Mouse (Mus musculus): Measurements from ENCODE around the gene Ambra1. TPM values are rescaled to one million over a fixed set of nuclear protein-coding genes. Genes with fewer than 3 reads are reported as not detected.
A peak's percentile ranks its signal among the peaks of the same experiment; 100 is the strongest.

The Ambra1 gene
- polyA plus RNA-seq, 1 experiment from 2014 or later, result 23.6 TPM

DNA sequence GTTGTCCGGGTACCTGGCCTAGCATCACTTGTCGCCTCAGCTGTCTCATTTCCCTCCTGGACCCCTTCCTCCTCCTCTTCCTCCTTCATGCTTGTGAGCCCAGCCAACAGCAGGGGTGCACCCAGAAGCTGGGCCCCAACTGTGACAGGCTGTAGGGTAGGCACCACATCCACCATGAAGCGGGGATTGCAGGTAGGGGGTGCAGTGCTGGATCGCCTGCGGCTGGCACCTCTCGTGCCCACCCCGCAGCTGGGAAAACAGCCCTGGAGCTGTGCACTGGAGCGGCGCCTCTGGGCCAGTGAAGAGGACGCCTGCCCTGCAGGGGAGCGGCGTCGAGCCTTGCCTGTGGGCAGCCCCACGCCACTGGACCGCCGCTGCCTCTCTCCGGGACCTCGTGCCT lies 215.5 kb downstream of the Ambra1 start, which contains the start of gene Gm9821:
Gene Gm9821, plus strand, starts transcription at position 221 of the 400 bp plus-strand sequence.
- no peaks in the 10 kb centered on the region for H3K36me3 ChIP-seq (ENCODE audit: control insufficient read depth, insufficient read depth, low read length)
- H3K9me3 ChIP-seq (ENCODE audit: control insufficient read depth, low read length), result no peaks in the 10 kb centered on the region
- H3K27me3 ChIP-seq (ENCODE audit: control insufficient read depth, insufficient read depth, low read length), result no peaks in the 10 kb centered on the region
- no peak within 1 kb of the TSS for H3K4me3 ChIP-seq (ENCODE audit: low read depth, low read length)
- H3K9ac ChIP-seq (replicated peaks; ENCODE audit: low read depth, low read length), result no peak within 1 kb of the TSS
- no peak for ATAC-seq (ENCODE audit: low read depth)
- WGBS, result 86% methylated on average over 16 of the region's 18 CpGs
- peaks cover 21% of the 10 kb centered on the region for H3K4me1 ChIP-seq (ENCODE audit: control insufficient read depth, insufficient read depth, low read length)
- no peak within 1 kb of the TSS for H3K4me2 ChIP-seq (ENCODE audit: low read depth, low read length)
- no peak within 1 kb of the TSS for H3K27ac ChIP-seq (ENCODE audit: low read depth, low read length)

DNA sequence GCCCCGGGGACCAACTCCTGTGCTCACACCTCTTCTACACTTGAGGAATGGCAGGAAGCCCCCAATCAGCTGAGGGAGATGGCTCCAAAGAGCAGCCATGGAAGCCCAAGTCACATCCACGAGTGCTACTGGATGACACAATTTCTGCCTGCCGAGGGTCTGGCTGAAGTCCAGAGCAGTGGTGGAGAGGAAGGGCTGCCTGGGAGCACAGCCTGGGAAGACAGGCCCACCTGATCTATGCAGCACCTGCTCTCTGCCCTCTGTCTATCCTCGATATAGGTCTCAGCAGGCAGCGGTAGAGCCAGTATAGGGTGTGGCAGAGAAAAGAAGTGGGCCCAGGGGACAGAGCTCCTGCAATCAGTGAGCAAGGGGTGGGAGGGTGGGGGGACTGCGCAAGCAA lies 216.9 kb downstream of the Ambra1 start:
- Histone ChIP-seq H3K4me2 (ENCODE audit: low read depth, low read length) (no peak overlapping the region), H3K27ac (ENCODE audit: low read depth, low read length) (no peak overlapping the region), H3K9ac (replicated peaks; ENCODE audit: low read depth, low read length) (no peak overlapping the region; the same call in 1 of the 2 replicates), H3K36me3 (ENCODE audit: control insufficient read depth, insufficient read depth, low read length) (no peaks in the 10 kb centered on the region), H3K4me1 (ENCODE audit: control insufficient read depth, insufficient read depth, low read length) (peaks cover 25% of the 10 kb centered on the region), H3K4me3 (ENCODE audit: low read depth, low read length) (no peak overlapping the region), H3K27me3 (ENCODE audit: control insufficient read depth, insufficient read depth, low read length) (no peaks in the 10 kb centered on the region), H3K9me3 (ENCODE audit: control insufficient read depth, low read length) (no peaks in the 10 kb centered on the region)
- ATAC-seq (ENCODE audit: low read depth), result no peak
- WGBS, result 54% methylated on average over 6 of the region's 6 CpGs

DNA sequence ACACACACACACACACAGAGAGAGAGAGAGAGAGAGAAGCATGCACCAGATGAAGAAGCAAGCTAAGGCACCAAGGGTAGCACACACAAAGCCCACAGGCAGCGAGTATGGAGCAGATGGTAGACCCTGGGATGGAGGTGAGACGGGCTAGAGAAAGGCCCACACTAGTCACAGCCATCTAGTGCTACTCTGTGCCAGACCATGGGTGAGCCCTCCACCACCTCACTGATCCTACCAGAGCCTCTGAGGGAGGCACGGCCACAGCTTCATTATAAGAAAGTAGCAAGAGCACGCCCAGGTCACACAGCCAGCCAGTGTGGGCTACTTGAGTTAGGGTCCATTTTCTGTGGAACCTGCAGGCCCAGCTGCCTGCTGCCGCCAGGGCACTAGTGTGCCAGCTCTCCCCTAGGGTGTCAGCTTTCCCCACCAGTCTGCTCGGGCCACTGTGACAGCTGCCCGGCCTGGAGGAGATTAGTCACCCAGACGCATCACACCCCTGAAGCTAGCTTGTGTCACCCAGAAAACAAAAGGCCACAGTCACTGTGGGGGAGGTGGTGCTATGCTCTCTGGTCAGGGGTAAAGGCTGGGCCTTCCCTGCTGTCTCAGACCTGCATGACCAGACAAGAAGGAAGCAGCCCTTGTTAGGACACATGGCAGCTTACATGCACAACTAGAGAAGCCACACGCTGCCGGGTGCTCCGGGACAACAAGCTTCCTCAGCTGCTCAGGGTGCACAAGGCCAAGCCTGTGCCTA lies 217.6 kb downstream of the Ambra1 start:
- 53% methylated on average over 11 of the region's 11 CpGs for WGBS
- Histone ChIP-seq H3K4me2 (ENCODE audit: low read depth, low read length) (no peak overlapping the region), H3K9ac (replicated peaks; ENCODE audit: low read depth, low read length) (0 out of 2 replicates have a peak overlapping the region, but pooled peaks have one; percentile 16), H3K36me3 (ENCODE audit: control insufficient read depth, insufficient read depth, low read length) (no peaks in the 10 kb centered on the region), H3K27me3 (ENCODE audit: control insufficient read depth, insufficient read depth, low read length) (no peaks in the 10 kb centered on the region), H3K4me1 (ENCODE audit: control insufficient read depth, insufficient read depth, low read length) (peaks cover 25% of the 10 kb centered on the region), H3K27ac (ENCODE audit: low read depth, low read length) (0 out of 2 replicates have a peak overlapping the region, but pooled peaks have one; percentile 22), H3K9me3 (ENCODE audit: control insufficient read depth, low read length) (no peaks in the 10 kb centered on the region), H3K4me3 (ENCODE audit: low read depth, low read length) (no peak overlapping the region)
- ATAC-seq (ENCODE audit: low read depth), result no peak

DNA sequence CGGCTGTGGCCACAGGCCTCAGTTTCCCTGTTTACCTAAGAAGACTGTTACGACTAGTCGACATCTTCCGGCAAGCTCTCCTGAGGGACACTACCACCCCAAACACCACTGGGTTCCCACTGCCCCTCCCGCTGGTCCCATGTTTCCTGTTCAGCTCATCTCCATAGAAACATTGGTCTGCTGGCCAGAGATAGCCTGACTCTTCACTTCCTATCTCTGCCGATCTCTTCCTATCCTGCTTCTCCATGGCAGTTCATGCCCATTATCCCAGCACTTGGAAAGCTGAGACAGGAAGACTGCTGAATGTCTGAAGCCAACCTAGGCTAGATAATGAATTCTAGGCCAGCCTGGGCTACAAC lies 218.2 kb downstream of the Ambra1 start:
- WGBS, result 86% methylated on average over 6 of the region's 6 CpGs
- Histone ChIP-seq H3K4me3 (ENCODE audit: low read depth, low read length) (no peak overlapping the region), H3K4me1 (ENCODE audit: control insufficient read depth, insufficient read depth, low read length) (peaks cover 25% of the 10 kb centered on the region), H3K9me3 (ENCODE audit: control insufficient read depth, low read length) (no peaks in the 10 kb centered on the region), H3K36me3 (ENCODE audit: control insufficient read depth, insufficient read depth, low read length) (no peaks in the 10 kb centered on the region), H3K4me2 (ENCODE audit: low read depth, low read length) (no peak overlapping the region), H3K9ac (replicated peaks; ENCODE audit: low read depth, low read length) (no peak overlapping the region), H3K27me3 (ENCODE audit: control insufficient read depth, insufficient read depth, low read length) (no peaks in the 10 kb centered on the region), H3K27ac (ENCODE audit: low read depth, low read length) (no peak overlapping the region)
- no peak for ATAC-seq (ENCODE audit: low read depth)

DNA sequence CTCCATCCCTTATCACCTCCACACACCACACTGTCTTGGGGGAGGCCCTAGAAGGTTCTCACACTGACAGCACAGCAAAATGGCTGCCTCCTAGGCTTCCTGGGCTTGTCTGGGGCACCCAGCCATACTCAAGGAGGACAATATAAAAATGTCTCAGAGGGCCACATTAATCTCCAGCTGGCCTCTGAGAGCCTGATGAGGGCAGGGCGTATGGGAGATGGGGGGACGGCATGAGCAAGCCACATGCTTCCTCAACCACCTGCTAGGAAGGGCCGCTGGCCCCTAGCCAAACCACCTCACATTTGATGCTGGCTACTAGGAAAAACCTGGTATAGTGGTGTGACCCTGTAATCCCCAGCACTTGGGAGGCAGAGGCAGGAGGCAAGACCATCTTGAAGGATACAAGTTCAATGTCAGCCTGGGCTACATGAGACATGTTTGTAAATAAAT lies 218.9 kb downstream of the Ambra1 start:
- peaks cover 25% of the 10 kb centered on the region for H3K4me1 ChIP-seq (ENCODE audit: control insufficient read depth, insufficient read depth, low read length)
- 56% methylated on average over 3 of the region's 3 CpGs for WGBS
- no peaks in the 10 kb centered on the region for H3K36me3 ChIP-seq (ENCODE audit: control insufficient read depth, insufficient read depth, low read length)
- H3K9me3 ChIP-seq (ENCODE audit: control insufficient read depth, low read length), result no peaks in the 10 kb centered on the region
- H3K27ac ChIP-seq (ENCODE audit: low read depth, low read length), result no peak overlapping the region
- no peak overlapping the region for H3K9ac ChIP-seq (replicated peaks; ENCODE audit: low read depth, low read length)
- no peak overlapping the region for H3K4me3 ChIP-seq (ENCODE audit: low read depth, low read length)
- no peaks in the 10 kb centered on the region for H3K27me3 ChIP-seq (ENCODE audit: control insufficient read depth, insufficient read depth, low read length)
- no peak for ATAC-seq (ENCODE audit: low read depth)
- H3K4me2 ChIP-seq (ENCODE audit: low read depth, low read length), result no peak overlapping the region

DNA sequence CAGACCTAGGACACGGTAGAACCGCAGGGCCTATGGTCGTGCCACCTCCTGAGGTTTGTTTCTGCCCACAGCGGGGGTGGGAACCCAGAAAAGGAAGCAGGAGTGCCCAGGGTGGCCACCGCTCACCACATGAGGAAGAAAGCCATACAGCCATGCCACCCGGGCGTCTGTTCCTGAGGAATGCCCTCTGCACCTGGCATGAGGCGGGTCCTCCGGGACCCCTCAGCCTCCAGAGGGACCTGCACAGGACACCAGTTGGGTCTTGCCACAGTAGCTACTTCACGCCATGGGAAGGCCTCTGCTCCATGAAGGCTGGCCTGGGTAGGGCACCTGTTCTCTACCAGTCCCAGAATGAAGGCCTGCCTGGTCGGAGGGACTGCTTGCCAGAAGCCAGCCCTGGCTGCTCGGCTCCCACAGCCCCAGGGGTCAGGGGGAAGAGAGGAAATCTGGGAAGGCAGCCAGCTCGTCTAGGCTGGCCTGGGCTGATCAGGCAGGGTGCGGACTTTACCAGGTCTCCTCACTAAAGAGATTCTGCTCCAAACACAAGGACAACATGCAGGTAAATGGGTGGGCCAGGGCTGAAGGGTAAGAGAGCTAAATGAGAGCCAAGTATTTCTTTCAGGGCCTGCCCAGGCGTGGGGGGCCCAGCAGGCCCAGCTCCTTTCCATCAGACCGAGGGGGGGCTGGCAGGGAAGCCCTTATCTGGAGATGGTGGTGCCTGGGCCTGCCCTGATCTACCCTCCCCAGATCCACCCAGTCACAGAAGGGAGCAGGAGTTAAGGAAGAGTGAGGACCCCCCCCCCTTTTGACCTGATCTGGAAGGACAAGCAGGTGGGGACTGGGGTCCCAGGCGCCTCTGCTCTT lies 219.7 kb downstream of the Ambra1 start:
- H3K4me3 ChIP-seq (ENCODE audit: low read depth, low read length), result no peak overlapping the region
- H3K36me3 ChIP-seq (ENCODE audit: control insufficient read depth, insufficient read depth, low read length), result no peaks in the 10 kb centered on the region
- WGBS, result 67% methylated on average over 16 of the region's 17 CpGs
- peak overlapping the region; percentile 32; the same call in 1 of the 2 replicates for H3K9ac ChIP-seq (replicated peaks; ENCODE audit: low read depth, low read length)
- H3K27ac ChIP-seq (ENCODE audit: low read depth, low read length), result peak overlapping the region; percentile 69
- H3K9me3 ChIP-seq (ENCODE audit: control insufficient read depth, low read length), result no peaks in the 10 kb centered on the region
- peak overlapping the region; percentile 30; the same call in 1 of the 2 replicates for H3K4me2 ChIP-seq (ENCODE audit: low read depth, low read length)
- no peaks in the 10 kb centered on the region for H3K27me3 ChIP-seq (ENCODE audit: control insufficient read depth, insufficient read depth, low read length)
- peaks cover 25% of the 10 kb centered on the region for H3K4me1 ChIP-seq (ENCODE audit: control insufficient read depth, insufficient read depth, low read length)
- peak; percentile 25; the same call in 1 of the 2 replicates for ATAC-seq (ENCODE audit: low read depth)

DNA sequence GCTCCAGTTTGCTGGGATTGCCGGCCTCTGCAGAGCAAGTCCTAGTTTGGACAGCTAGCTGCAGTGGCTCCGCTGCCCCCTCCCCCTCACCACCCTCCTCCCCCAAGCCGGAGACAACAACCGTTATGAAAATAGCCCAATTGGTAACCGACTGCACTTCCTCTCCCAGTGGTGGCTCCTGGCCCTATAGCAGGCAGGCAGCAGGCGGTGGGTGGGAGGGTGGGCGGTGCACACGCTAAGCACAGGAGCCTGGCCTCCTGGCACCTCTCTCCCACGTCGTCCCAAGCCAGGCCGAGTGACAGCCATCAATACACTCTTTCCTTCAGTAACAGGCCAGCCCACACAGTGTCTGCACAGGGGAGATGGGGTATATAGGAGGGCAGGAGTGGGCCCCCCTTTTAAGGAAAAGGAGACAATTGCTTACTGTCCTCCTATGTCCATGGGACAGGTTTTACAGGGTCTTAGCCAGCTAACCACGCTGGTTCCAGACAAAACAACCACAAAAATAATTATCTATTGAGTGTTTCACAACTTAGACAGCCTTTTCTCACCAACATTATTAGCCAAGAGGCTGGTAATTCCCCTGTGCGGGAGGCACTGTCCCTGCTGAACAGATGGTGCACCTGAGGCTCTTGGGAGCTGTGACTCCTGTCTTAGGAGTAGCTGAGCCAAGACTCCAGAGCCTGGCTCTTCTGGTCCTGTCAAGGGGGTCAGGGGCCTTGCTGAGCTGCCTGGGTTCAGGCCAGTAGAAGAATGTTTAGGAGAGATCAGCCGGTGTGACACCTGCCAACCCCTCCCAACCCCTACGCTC lies 220.5 kb downstream of the Ambra1 start:
- Histone ChIP-seq H3K27me3 (ENCODE audit: control insufficient read depth, insufficient read depth, low read length) (no peaks in the 10 kb centered on the region), H3K9me3 (ENCODE audit: control insufficient read depth, low read length) (no peaks in the 10 kb centered on the region), H3K36me3 (ENCODE audit: control insufficient read depth, insufficient read depth, low read length) (no peaks in the 10 kb centered on the region), H3K9ac (replicated peaks; ENCODE audit: low read depth, low read length) (0 out of 2 replicates have a peak overlapping the region, but pooled peaks have one; percentile 32), H3K4me1 (ENCODE audit: control insufficient read depth, insufficient read depth, low read length) (peaks cover 25% of the 10 kb centered on the region), H3K4me3 (ENCODE audit: low read depth, low read length) (no peak overlapping the region), H3K27ac (ENCODE audit: low read depth, low read length) (peak overlapping the region; percentile 69; the same call in 1 of the 2 replicates), H3K4me2 (ENCODE audit: low read depth, low read length) (peak overlapping the region; percentile 30; the same call in 1 of the 2 replicates)
- ATAC-seq (ENCODE audit: low read depth), result peak; percentile 50; the same call in 1 of the 2 replicates
- 14% methylated on average over 14 of the region's 15 CpGs for WGBS

DNA sequence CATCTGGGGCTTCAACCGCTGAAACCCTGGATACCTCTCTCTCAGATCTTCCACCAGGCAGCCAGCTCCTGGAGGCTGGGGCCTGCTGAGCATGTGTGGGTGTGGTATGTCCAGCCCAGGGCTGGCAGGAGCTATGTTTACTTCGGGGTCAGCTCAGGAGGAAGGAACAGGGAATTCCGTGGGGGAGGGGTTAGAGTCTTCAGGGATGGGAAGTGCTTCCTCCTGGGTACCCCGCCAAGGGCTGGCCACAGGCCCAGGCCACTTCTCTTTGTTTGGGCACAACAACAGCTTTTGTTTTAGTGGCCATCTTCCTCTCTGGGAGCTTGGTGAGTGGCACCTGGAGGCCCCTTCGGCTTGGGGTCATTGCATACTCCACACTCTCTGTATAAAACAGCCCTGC lies 223.9 kb downstream of the Ambra1 start:
- H3K9me3 ChIP-seq (ENCODE audit: control insufficient read depth, low read length), result no peaks in the 10 kb centered on the region
- 19% methylated on average over 5 of the region's 5 CpGs for WGBS
- no peak overlapping the region for H3K4me3 ChIP-seq (ENCODE audit: low read depth, low read length)
- no peak overlapping the region for H3K9ac ChIP-seq (replicated peaks; ENCODE audit: low read depth, low read length)
- H3K4me1 ChIP-seq (ENCODE audit: control insufficient read depth, insufficient read depth, low read length), result peaks cover 26% of the 10 kb centered on the region
- no peak overlapping the region for H3K27ac ChIP-seq (ENCODE audit: low read depth, low read length)
- ATAC-seq (ENCODE audit: low read depth), result no peak
- H3K4me2 ChIP-seq (ENCODE audit: low read depth, low read length), result no peak overlapping the region
- H3K36me3 ChIP-seq (ENCODE audit: control insufficient read depth, insufficient read depth, low read length), result no peaks in the 10 kb centered on the region
- no peaks in the 10 kb centered on the region for H3K27me3 ChIP-seq (ENCODE audit: control insufficient read depth, insufficient read depth, low read length)

Measured in neural tube, embryonic 14.5 days (tissue).